Mouse (Mus musculus) left cerebral cortex, adult 2 months (tissue): ENCODE results near the gene AC134908.4. TPM values are rescaled to one million over a fixed set of nuclear protein-coding genes. Genes with fewer than 3 reads are reported as not detected.
A peak's percentile ranks its signal among the peaks of the same experiment; 100 is the strongest.

Experiments
- DNase-seq, 2 experiments: peaks; one replicate each; pipeline ENCODE4 v3.0.0; 2021 to 2022; ENCODE audit warnings: low spot score in 2 of 2, mixed read lengths in 1 of 2; ENCODE audit errors: extremely low spot score in 1 of 2
- H3K27ac ChIP-seq: fragments of 200-600 bp; 2 replicates; pipeline ENCODE4 v1.8.1; 2022
- H3K4me3 ChIP-seq: fragments of 200-600 bp; 2 replicates; pipeline ENCODE4 v1.8.1; 2022
- CTCF ChIP-seq: fragments of 200-600 bp; IDR thresholded peaks from 2 replicates; pipeline ENCODE4 v1.8.1; 2022; ENCODE audit warnings: antibody characterized with exemption, mild to moderate bottlenecking, moderate library complexity
- intact Hi-C: fragments of 180-260 bp; cut with DNase I; formaldehyde crosslinking; loops from one replicate; pipeline ENCODE4 v1.15.1; 2025
- total RNA-seq, 2 experiments: library from RNA; stranded (reverse); gene quantifications; 2 replicates each; pipeline ENCODE4 v1.2.3; 2021

The AC134908.4 gene
- total RNA-seq, 2 experiments from 2014 or later = 1.4 TPM; not detected in 1

DNA sequence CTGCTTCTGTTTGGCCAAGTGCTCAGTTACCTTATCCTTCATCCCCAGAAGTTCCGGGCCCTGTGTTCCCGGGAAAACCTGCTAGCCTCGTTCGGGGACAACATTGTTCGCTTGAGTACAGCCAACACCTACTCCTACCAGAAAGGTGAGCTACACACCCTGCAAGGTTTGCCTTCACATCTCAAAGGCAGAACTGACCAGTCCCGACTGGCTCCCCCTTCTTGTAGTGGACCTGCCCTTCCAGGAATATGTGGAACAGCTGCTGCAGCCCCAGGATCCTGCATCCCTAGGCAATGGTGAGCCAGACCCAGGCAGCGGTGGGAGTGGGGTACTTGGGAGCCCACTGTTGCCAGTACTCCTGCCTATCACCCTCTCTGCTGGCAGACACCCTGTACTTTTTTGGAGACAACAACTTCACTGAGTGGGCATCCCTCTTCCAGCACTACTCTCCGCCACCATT, 34.1 kb upstream of the AC134908.4 start:
- intact Hi-C loops = no loop called here
- DNase-seq = no peak
- TF ChIP-seq CTCF = no peak
- Histone ChIP-seq H3K27ac (peak overlapping the region; percentile 95), H3K4me3 (peak overlapping the region; percentile 67)

DNA sequence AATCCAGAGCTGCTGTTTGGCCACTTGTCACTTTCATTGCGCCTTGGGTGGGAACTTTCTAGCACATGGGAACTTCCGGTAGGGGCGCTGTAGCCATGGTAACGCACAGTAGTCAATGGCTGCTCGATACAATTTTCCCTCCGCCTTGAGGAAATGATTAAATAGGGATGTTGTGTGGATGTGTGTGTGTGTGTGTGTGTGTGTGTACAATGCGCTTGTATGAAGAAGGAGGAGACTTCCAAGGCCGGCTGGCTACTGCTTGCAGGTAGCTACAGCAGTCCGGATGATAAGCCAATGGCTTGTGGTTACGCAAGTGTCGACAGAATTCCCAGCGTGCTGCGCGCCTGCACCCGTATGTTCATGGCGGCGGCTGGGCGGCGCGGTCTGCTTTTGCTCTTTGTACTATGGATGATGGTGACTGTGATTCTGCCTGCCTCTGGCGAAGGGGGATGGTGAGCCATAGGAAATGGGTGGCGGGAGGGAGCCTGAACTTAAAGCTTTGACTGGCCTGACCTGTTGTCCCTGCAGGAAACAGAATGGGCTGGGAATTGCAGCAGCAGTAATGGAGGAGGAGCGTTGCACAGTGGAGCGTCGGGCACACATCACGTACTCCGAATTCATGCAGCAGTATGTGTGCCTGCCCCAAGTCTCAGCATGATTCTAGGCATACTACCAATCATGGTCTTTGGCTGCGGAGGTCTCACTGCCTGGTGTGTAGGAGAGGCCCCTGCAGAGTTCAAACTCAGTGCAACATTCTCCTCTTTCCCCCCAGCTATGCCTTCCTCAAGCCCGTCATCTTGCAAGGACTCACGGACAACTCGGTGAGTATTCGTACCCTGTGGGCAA, 33.5 kb upstream of the AC134908.4 start, which contains the start of gene Jmjd8:
Jmjd8 (plus strand) TSS at position 156 of the 846 bp plus-strand sequence.
- TF ChIP-seq CTCF = peak; percentile 51
- peak; percentile 82 to 85 for DNase-seq
- intact Hi-C loops = no loop called here
- Histone ChIP-seq H3K27ac (peak within 1 kb of the TSS; percentile 95), H3K4me3 (peak within 1 kb of the TSS; percentile 67)

DNA sequence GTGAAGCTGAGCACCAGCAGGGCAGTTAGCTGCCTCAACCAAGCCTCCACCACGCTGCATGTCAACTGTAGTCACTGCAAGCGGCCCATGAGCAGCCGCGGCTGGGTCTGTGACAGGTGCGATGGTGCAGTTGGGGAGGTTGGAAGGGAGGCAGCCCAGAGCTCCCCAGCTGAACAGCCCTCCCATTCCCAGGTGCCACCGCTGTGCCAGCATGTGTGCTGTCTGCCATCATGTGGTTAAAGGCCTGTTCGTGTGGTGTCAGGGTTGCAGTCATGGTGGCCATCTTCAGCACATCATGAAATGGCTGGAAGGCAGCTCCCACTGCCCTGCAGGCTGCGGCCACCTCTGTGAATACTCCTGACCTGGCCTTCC, 32.8 kb upstream of the AC134908.4 start:
- TF ChIP-seq CTCF = no peak
- intact Hi-C loops = no loop called here
- Histone ChIP-seq H3K27ac (peak overlapping the region; percentile 95), H3K4me3 (peak overlapping the region; percentile 67)
- DNase-seq = no peak

DNA sequence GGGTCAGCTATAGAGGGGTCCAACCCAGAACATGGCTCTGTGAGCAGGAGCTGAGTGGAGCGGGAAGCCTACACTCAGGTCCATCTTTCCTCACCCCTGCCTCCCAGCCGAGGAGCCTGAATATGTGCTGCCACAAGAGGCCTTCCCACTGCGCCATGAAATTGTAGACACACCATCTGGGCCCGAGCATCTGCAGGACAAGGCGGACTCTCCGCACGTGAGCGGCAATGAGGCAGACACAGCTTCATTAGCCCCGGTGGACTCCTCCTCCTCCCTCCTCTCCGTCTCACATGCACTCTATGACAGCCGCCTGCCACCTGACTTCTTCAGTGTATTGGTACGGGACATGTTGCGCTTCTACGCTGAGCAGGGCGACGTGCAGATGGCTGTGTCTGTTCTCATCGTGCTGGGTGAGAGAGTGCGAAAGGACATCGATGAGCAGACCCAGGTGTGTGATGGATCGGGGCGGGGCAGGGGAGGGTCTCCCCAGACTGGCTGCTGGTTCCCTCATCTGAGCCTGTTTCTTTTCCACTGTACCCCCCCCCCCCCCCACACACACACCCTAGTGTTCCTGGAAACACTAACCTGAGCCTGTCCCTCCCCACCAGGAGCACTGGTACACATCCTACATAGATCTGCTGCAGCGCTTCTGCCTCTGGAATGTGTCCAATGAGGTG, 32.2 kb upstream of the AC134908.4 start:
- intact Hi-C loops = no loop called here
- TF ChIP-seq CTCF = no peak
- Histone ChIP-seq H3K4me3 (no peak overlapping the region), H3K27ac (no peak overlapping the region)
- DNase-seq = no peak

DNA sequence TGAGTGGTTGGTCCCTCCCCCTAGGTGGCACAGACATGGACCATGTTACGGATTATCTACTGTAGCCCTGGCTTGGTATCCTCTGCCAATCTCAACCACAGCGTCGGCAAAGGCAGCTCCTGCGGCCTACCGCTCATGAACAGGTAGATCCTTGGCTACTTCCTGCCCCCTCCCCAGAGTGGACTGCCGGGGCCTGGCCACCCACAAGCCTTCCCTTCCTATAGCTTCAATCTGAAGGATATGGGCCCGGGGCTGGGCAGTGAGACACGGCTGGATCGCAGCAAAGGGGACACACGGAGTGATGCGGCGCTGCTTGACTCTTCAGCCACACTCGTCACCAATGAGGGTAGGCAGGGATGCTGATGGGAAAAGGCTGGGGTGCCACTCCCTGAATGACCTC, 31.6 kb upstream of the AC134908.4 start:
- no peak overlapping the region for H3K4me3 ChIP-seq
- no peak for TF ChIP-seq CTCF
- no peak overlapping the region for H3K27ac ChIP-seq
- intact Hi-C loops = no loop called here
- DNase-seq = no peak

DNA sequence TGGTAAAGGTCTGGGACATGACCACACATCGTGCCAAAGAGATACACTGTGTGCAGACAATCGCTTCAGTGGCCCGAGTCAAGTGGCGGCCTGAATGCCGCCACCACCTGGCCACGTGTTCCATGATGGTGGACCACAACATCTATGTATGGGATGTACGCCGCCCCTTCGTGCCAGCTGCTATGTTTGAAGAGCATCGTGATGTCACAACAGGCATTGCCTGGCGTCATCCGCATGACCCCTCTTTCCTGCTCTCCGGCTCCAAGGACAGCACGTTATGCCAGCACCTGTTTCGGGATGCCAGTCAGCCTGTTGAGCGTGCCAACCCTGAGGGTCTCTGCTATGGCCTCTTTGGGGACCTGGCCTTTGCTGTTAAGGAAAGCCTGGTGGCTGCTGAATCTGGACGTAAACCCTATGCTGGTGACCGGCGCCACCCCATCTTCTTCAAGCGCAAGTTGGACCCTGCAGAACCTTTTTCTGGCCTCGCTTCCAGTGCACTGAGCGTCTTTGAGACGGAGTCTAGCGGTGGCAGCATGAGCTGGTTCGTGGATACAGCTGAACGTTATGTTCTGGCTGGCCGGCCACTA, 30.6 kb upstream of the AC134908.4 start:
- intact Hi-C loops = no loop called here

DNA sequence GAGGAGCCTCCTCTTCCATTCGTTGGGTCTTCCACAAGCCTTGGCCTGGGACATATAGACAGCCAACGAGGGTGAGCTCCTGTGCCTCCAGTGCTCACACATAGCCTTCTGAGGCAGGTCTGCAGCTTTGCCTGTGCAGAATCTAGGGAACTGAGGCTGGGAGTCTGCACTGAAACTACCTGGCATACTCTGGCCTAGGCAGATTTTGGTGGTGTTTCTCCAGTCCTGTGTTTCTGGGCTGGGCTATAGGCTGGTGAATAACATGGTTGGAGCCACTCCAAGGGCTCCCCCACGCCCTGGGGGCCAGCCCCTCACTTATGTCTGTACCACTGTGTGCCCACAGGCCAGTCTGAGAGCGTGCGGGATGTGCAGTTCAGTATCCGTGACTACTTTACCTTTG, 29.9 kb upstream of the AC134908.4 start:
- intact Hi-C loops = no loop called here
- H3K4me3 ChIP-seq = no peak overlapping the region
- no peak for TF ChIP-seq CTCF
- no peak overlapping the region for H3K27ac ChIP-seq
- DNase-seq = no peak

More for the DNA sequence above, 30.6 kb upstream of the AC134908.4 start:
- Histone ChIP-seq H3K4me3 (no peak overlapping the region), H3K27ac (no peak overlapping the region)
- DNase-seq = no peak
- TF ChIP-seq CTCF = no peak

DNA sequence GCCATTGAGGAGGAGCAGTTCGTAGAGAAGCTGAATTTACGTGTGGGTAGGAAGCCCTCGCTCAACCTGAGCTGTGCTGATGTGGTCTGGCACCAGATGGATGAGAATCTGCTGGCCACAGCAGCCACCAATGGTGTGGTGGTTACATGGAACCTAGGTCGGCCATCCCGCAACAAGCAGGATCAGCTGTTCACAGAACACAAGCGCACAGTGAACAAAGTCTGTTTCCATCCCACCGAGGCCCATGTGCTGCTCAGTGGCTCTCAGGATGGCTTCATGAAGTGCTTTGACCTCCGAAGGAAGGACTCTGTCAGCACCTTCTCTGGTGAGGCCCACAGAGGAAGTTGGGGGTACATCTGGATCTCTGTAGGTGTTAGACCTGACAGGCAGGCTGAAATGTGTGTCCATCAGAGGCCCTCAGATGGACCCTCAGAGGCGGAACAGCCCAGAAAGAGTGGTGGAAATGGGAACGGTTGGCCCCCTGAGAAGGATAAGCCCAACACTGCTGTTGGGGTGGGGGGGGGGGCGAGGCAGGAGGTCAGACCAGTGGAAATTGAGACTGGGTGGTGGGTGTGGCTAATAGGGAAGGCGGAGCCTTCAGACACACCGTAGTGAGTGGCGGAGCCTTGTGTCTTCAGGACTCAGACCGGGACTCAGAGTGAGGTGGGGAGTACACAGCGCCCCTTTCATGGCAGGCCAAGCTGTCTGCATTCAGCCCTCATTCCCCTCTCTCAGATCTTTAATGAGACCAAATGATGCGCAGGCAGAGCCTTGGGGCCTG, 29.1 kb upstream of the AC134908.4 start:
- no peak overlapping the region for H3K27ac ChIP-seq
- TF ChIP-seq CTCF = no peak
- peak overlapping the region; percentile 72 for H3K4me3 ChIP-seq
- intact Hi-C loops = no loop called here
- no peak for DNase-seq

DNA sequence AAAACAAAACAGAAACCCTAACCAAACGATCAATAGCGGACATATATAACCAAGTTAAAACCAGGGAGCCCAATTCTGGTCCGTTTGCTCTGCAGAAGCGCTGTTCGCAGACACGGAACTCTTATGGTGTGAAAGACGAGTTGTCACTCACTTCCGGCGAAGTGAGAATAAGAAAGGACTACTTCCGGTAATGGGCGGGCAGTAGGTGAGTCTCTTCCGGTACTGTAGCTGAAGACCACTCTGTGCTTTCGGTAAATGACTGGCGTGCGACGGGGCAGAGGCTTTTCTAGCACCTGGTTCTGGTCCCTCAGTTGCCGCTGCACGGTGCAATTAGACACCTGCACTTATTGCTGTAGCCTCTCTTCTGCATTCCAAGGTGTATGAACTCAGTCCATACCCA, 28.0 kb upstream of the AC134908.4 start, which contains the start of gene Wdr24:
Wdr24 (plus strand) TSS at position 176 of the 400 bp plus-strand sequence.
- peak within 1 kb of the TSS; percentile 75 for H3K27ac ChIP-seq
- DNase-seq = peak; percentile 77 to 78
- no peak for TF ChIP-seq CTCF
- H3K4me3 ChIP-seq = peak within 1 kb of the TSS; percentile 72
- intact Hi-C loops = no loop called here

DNA sequence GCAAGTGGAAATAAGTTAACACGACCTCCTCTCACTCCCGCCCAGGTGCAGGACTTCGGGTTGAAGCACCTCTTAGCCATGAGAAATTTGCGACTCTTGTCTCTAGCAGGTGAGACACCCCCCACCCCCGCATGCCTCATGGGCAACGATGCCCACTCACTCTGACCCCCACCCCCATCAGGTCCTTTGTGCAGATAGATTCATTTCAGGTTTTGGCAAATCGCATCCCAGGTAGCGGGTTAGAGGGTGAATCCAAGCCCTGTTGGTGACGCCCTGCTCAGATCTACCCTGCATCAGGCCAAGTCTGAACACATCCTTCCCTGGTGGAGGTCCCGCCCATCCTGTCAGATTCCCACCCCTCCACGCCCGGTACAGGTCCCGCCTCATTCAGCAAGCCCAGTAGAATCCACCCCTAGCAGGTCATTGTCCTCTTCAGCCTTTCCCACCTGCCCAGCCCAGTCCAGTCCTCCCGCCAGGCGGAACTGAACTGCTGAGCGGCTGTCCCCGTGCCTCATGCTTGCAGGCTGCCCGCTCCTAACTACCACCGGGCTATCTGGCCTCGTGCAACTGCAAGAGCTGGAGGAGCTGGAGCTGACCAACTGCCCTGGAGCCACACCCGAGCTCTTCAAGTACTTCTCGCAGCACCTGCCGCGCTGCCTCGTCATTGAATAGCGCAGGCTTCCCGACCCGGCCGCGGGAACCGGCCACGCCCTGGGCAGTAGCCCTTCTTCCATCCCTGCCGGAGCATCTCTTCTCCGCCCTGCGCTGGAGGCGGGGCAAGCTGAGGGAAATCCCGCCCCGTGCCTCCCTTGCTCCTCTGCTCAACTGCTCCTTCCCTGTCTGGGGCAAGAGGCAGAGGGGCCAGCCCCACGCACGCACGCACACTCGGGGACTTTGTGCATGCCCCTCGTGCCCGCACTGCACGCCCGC, 23.7 kb upstream of the AC134908.4 start:
- no peak for DNase-seq

More for the DNA sequence above, 23.7 kb upstream of the AC134908.4 start:
- intact Hi-C loops = no loop called here
- TF ChIP-seq CTCF = no peak
- no peak overlapping the region for H3K4me3 ChIP-seq
- H3K27ac ChIP-seq = no peak overlapping the region
